Mouse (Mus musculus) olfactory bulb, adult 2 months (tissue): ENCODE data around the gene Fzr1. TPM values are rescaled to one million over a fixed set of nuclear protein-coding genes. Genes with fewer than 3 reads are reported as not detected.

ENCODE experiments used
- H3K27ac ChIP-seq: fragments of 200-500 bp; 2 replicates; pipeline ENCODE4 v1.5.1; 2012; ENCODE audit warnings: low read depth, low read length; ENCODE audit not compliant: insufficient read depth
- H3K4me1 ChIP-seq: fragments of 200-500 bp; 2 replicates; pipeline ENCODE4 v1.6.1; 2012; ENCODE audit warnings: low read length; ENCODE audit not compliant: control insufficient read depth, insufficient read depth
- H3K4me3 ChIP-seq: fragments of 200-500 bp; 2 replicates; pipeline ENCODE4 v1.5.1; 2012; ENCODE audit warnings: mild to moderate bottlenecking, low read depth, low read length, moderate library complexity; ENCODE audit not compliant: insufficient read depth
- CTCF ChIP-seq: fragments of 200-500 bp; IDR thresholded peaks from 2 replicates; pipeline ENCODE4 v1.5.1; 2012; ENCODE audit warnings: low read depth, mild to moderate bottlenecking, low read length, moderate library complexity; ENCODE audit not compliant: insufficient read depth
- POLR2A ChIP-seq: fragments of 200-500 bp; IDR thresholded peaks from 2 replicates; pipeline ENCODE4 v1.6.1; 2012; ENCODE audit warnings: mild to moderate bottlenecking, low read depth, low read length, moderate library complexity; ENCODE audit not compliant: insufficient read depth
- WGBS: fragments of 180-500 bp; shearing (Covaris S2); methylation state at CpG from one replicate; pipeline ENCODE4 v1.1.7; 2018; 5-methylcytosine and 5-hydroxymethylcytosine counted together
- polyA plus RNA-seq: library from polyadenylated mRNA; stranded (reverse); fragments of >200 nt; gene quantifications from 2 replicates; pipeline ENCODE4 v1.2.4, GENCODE M21; 2012; ENCODE audit warnings: low replicate concordance; ENCODE audit not compliant: missing spikeins, insufficient read depth, insufficient read length

Gene Fzr1
- polyA plus RNA-seq: not detected in 2 replicates

DNA sequence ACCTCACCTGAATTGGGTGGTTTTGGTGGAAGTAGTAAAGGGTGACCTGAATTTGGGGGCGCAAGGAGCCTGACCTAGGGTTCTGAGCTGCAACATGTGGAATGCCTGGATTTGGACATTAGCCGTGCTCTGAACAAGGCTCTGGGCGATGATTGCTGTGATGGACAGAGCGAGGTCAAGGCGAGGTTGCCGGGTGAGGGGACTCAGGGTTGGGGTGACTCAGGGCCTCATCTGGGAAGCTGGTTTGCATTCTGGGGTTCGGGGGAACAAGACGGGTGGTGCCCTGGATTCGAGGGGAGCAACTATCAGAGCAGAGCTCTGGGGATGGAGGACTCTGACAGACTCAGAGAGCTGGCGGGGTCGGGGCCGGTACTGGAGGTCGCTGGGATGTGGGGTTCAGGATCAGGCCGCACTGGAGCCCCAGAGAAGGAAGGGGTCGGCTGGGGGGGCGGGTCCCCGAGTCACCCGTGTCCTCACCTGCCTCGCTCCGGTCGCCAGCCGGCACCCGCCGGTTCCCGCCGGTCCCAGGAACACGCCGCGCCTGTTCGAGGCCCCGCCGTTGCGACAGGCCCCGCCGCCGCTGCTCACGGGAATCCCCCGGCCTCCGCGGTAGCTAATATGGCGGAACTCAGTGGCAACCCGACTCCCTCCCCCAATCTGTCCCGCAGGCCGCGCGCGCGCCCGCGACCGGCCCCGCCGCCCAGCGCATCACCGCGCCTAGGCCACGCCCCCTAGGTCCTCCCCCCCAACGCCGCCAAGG lies at the start of gene Fzr1:
Gene Fzr1 (minus strand): TSS at position 724 of the 760 bp plus-strand sequence.
- 0 out of 2 replicates have a peak within 1 kb of the TSS, but pooled peaks have one; percentile 37 for H3K27ac ChIP-seq
- no peak for TF ChIP-seq CTCF
- TF ChIP-seq POLR2A: peak; percentile 64
- peaks cover 20% of the 10 kb centered on the region for H3K4me1 ChIP-seq
- 1% methylated on average over 57 of the region's 59 CpGs for whole genome bisulfite sequencing
- H3K4me3 ChIP-seq: peak within 1 kb of the TSS; percentile 91

DNA sequence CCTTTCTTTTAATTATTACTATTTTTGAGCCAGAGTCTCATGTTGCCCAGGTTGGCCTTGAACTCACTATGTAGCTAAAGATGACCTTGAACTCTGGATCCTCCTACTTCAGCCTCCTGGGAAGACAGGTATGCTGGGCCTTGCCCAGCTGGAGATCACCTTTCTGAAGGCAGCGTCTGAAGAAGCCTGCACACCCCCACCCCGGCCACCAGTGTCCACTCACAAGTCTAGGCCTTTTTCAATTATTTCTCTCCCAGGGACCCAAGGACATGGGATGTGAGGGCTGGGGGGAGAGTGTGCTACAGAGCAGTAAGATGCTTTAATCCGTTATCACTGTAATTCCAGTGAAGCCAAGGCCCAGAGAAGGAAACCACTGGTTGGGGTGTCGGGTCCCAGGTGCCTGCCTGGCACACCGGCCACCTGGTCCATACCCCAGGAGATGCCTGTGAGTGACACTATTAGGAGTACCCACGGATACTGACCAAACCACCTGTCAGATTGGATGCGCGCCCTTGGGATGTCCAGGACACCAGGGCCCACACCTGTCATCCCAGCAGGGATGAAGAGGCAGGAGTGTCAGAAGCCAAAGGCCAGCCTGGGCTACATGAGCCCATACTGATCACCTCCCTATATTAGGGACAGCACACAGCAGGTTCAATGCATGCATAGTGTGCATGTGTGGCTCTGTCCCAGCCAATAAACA lies 49.6 kb upstream of the Fzr1 start:
- Histone ChIP-seq H3K27ac (no peak overlapping the region), H3K4me3 (no peak overlapping the region), H3K4me1 (peaks cover 61% of the 10 kb centered on the region)
- TF ChIP-seq CTCF (no peak), POLR2A (no peak)
- WGBS: 90% methylated on average over 8 of the region's 8 CpGs

GRCm38 (mm10) chr10:81427327-81427726 lies 49.0 kb upstream of the Fzr1 start:
- Histone ChIP-seq H3K4me1 (peaks cover 60% of the 10 kb centered on the region), H3K27ac (0 out of 2 replicates have a peak overlapping the region, but pooled peaks have one; percentile 9), H3K4me3 (peak overlapping the region; percentile 75)
- 23% methylated on average over 3 of the region's 3 CpGs for WGBS
- TF ChIP-seq POLR2A (no peak), CTCF (no peak)

GRCm38 (mm10) chr10:81426897-81427296 lies 48.6 kb upstream of the Fzr1 start:
- 1% methylated on average over 38 of the region's 38 CpGs for WGBS
- TF ChIP-seq POLR2A: no peak
- TF ChIP-seq CTCF: no peak
- Histone ChIP-seq H3K4me1 (peaks cover 60% of the 10 kb centered on the region), H3K27ac (peak overlapping the region; percentile 66), H3K4me3 (peak overlapping the region; percentile 75)

DNA sequence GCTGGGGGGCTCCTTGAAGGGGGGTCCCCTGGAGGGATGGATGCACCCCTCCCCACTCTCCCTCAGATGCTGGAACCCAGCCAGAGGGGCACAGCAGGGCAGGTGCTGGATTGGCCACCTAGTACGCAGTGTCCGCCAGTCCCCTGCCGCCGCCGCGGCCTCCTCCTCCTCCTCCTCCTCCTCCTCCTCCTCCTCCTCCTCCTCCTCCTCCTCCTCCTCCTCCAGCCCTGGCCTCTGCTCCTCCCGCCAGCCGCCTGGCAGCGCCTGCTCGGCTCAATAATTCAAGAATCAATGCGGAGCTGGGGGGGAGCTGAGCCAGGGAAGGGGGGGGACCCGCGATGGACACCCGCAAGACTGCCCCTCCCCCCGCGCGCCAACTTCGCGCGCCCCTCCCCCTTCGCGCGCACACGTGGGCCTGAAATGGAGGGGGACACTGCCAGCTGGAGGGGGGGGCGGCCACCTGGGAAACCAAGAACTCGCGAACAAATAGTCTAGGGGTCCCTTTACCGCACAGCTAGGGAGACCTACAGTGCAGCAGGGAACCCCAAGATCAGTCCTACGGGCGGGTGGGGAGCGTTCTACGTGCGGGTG lies 47.9 kb upstream of the Fzr1 start:
- TF ChIP-seq POLR2A: no peak
- no peak for TF ChIP-seq CTCF
- H3K4me1 ChIP-seq: peaks cover 59% of the 10 kb centered on the region
- 0% methylated on average over 27 of the region's 33 CpGs for WGBS
- H3K27ac ChIP-seq: 0 out of 2 replicates have a peak overlapping the region, but pooled peaks have one; percentile 66
- H3K4me3 ChIP-seq: peak overlapping the region; percentile 75

DNA sequence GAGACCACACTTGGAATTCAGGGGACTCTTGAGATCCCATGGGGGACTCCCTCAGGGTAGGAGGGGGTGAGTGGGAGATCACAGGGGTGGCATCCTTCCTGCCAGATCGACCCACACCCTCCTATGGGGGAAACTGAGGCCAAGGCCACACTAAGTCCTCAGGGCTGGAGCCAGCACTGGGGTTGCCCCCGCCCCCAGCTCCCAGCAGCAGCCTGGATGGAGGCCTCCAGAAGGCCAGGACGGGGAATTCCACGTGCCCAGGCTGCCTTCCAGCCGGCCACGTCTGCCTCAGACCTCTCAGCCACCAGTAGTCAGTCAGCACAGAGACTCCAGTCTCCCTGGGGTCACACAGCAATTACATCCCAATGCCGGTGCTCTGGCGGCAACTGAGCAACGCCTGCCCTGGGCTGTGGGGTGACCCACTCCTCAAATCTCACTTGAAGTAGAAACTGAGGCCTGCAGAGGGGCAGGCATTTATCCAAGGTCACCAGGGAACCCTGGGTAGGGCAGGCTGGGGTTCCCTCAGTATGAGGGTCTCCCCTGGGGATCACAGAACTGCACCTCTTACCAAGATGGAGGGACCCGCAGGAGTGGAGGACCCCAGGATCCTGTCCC lies 47.0 kb upstream of the Fzr1 start:
- Histone ChIP-seq H3K27ac (peak overlapping the region; percentile 52), H3K4me1 (peaks cover 64% of the 10 kb centered on the region), H3K4me3 (peak overlapping the region; percentile 23)
- WGBS: 36% methylated on average over 10 of the region's 10 CpGs
- TF ChIP-seq POLR2A (no peak), CTCF (no peak)

DNA sequence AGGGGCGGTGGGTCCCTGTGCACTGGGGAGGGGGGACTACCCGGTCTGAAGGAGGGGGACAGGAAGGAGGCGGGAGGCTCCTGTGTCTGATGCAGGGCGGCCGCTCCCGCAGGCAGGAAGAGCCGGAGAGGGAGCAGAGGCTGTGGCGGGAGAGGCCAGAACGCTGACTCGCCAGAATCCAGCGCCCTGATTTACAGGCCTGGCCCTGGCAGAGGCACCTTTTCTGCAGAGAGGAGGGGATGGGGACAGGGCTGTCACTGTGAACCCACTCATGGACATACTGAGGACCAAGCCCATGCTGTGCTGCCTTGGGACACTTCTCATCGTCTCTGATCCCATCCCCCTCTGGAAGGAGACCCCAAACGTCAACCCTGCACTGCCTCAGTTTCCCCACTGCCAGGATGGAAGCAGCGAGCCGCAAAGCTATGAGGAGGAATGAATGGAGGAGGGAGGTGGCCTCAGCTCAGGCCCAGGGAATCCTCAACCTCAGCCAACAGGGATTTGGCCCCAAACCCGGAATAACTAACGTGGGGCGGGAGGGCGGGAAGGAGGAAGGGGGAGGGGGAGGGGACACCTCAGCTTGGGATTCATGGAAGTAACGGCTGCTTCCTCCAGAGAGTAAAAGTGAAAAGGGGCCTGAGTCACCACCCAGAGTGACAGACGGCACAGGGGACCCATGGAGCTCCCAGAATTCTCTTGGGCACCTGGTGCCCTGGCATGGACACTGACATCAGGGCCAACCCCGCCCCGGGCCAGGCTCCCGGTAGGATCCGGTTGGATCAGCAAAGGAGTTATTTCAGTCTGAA lies 46.1 kb upstream of the Fzr1 start:
- 13% methylated on average over 25 of the region's 25 CpGs for WGBS
- H3K27ac ChIP-seq: peak overlapping the region; percentile 52; the same call in 1 of the 2 replicates
- peak overlapping the region; percentile 23; the same call in 1 of the 2 replicates for H3K4me3 ChIP-seq
- TF ChIP-seq POLR2A (no peak), CTCF (no peak)
- peaks cover 69% of the 10 kb centered on the region for H3K4me1 ChIP-seq
